ENCODE assay signal across 17 mouse cellular contexts in genomic region chr6:17793471-17793870, GRCm38 (mm10).
DNase-seq lines count a peak whose midpoint lies in the region; ATAC-seq and TF ChIP-seq lines count a peak whose summit lies in the region.
"Had no signal": no experiment of that assay in that cellular context is flagged by ENCODE, and none has a peak within 500 bp of the region (broad histone marks: within the 10 kb centered on the region; RNA-seq: fewer than 3 reads in every experiment).

No protein-coding gene starts in this region.

- no peaks in the 10 kb centered on the region for H3K36me3 ChIP-seq in liver, adult 2 months (ENCODE audit: control insufficient read depth, insufficient read depth, low read length)
- no peaks in the 10 kb centered on the region for H3K36me3 ChIP-seq in liver, embryonic 11.5 days (ENCODE audit: control insufficient read depth, insufficient read depth, low read length)
- H3K36me3 ChIP-seq: heart, embryonic 13.5 days; hindbrain, embryonic 12.5 days; limb, embryonic 15.5 days; neural tube, embryonic 12.5 days had no signal

- WGBS in liver, adult 2 months: 69% methylated on average over 3 of the region's 3 CpGs
- WGBS in liver, embryonic 11.5 days: 85% methylated on average over 3 of the region's 3 CpGs

- no peak for ATAC-seq in liver, embryonic 11.5 days (replicated peaks; ENCODE audit: low FRiP score)
- ATAC-seq: intestine, postnatal 0 days had no signal

- no peak for TF ChIP-seq CTCF in liver, adult 2 months (IDR thresholded peaks at IDR 0.05; ENCODE audit: low read depth, low read length)

- no peaks in the 10 kb centered on the region for H3K79me2 ChIP-seq in liver, adult 2 months (ENCODE audit: control insufficient read depth, insufficient read depth, low read length)

- H3K4me3 ChIP-seq in liver, adult 2 months (ENCODE audit: insufficient read depth, low read depth, low read length): no peak overlapping the region
- H3K4me3 ChIP-seq in liver, embryonic 11.5 days (ENCODE audit: low read depth, low read length): no peak overlapping the region
- H3K4me3 ChIP-seq: erythroblast, embryonic 14.5 days; gastrocnemius, adult 2 months; heart, embryonic 13.5 days; hindbrain, embryonic 12.5 days; limb, embryonic 15.5 days; neural tube, embryonic 12.5 days had no signal

- no peaks in the 10 kb centered on the region for H3K27me3 ChIP-seq in liver, adult 2 months (ENCODE audit: control insufficient read depth, insufficient read depth, low read length)
- H3K27me3 ChIP-seq in liver, embryonic 11.5 days (replicated peaks; ENCODE audit: control insufficient read depth, insufficient read depth, low read length): no peaks in the 10 kb centered on the region
- H3K27me3 ChIP-seq: heart, embryonic 13.5 days; limb, embryonic 15.5 days; neural tube, embryonic 12.5 days had no signal

- H3K9ac ChIP-seq in liver, adult 2 months (ENCODE audit: low read depth, low read length): no peak overlapping the region
- H3K9ac ChIP-seq in liver, embryonic 11.5 days (ENCODE audit: low read depth, low read length): no peak overlapping the region
- H3K9ac ChIP-seq: heart, embryonic 13.5 days; hindbrain, embryonic 12.5 days; limb, embryonic 15.5 days; neural tube, embryonic 12.5 days had no signal

- no peaks in the 10 kb centered on the region; the same call in 1 of the 2 replicates for H3K4me1 ChIP-seq in liver, adult 2 months (ENCODE audit: control insufficient read depth, insufficient read depth, low read length)
- H3K4me1 ChIP-seq in liver, embryonic 11.5 days (replicated peaks; ENCODE audit: control insufficient read depth, insufficient read depth, low read length): 0 out of 2 replicates have a peak, but pooled peaks cover 2% of the 10 kb centered on the region
- H3K4me1 ChIP-seq: limb, embryonic 15.5 days had no signal

- H3K4me2 ChIP-seq in liver, embryonic 11.5 days: no peak overlapping the region
- H3K4me2 ChIP-seq: heart, embryonic 13.5 days; hindbrain, embryonic 12.5 days; limb, embryonic 15.5 days; neural tube, embryonic 12.5 days had no signal

- H3K27ac ChIP-seq in liver, adult 2 months (replicated peaks; ENCODE audit: insufficient read depth, low read depth, low read length): no peak overlapping the region
- no peak overlapping the region for H3K27ac ChIP-seq in liver, embryonic 11.5 days (ENCODE audit: low read depth, low read length)
- H3K27ac ChIP-seq: gastrocnemius, adult 2 months; heart, embryonic 13.5 days; hindbrain, embryonic 12.5 days; limb, embryonic 15.5 days; neural tube, embryonic 12.5 days had no signal

- DNase-seq in adrenal gland, adult 2 months: peak; percentile 35
- no peak for DNase-seq in adrenal gland, adult 18-20 months (ENCODE audit: low spot score in 2 of 2)
- peak; percentile 17 to 40 for DNase-seq in heart, adult 18-20 months
- no peak for DNase-seq in heart, adult 8-10 months (ENCODE audit: low spot score)
- DNase-seq in liver, adult 2 months (ENCODE audit: extremely low read depth, low read depth, low spot score): peak; percentile 57
- DNase-seq in liver, embryonic 11.5 days (ENCODE audit: low spot score): no peak
- peak; percentile 81 for DNase-seq in fat pad, adult 2 months (ENCODE audit: extremely low read depth, low read depth, low spot score)
- no peak for DNase-seq in ovary, postnatal 10 days (ENCODE audit: low spot score)
- DNase-seq: gastrocnemius, adult 2 months; midbrain, embryonic 14.5 days; thymus, adult 2 months had no signal

- no peak for TF ChIP-seq POLR2A in liver, adult 2 months (IDR thresholded peaks at IDR 0.05; ENCODE audit: extremely low read depth, insufficient read depth, low read length)

- H3K9me3 ChIP-seq in liver, embryonic 11.5 days (ENCODE audit: control insufficient read depth, low read length): no peaks in the 10 kb centered on the region
- H3K9me3 ChIP-seq: heart, embryonic 13.5 days; hindbrain, embryonic 12.5 days; limb, embryonic 15.5 days; neural tube, embryonic 12.5 days had no signal

Comparison
In these comparisons a context has a peak if more than half of its experiments do, and no peak if none do; other contexts are left out.
1. DNase-seq: peak in adrenal gland, adult 2 months (single experiment), heart, adult 18-20 months (2 of 2), liver, adult 2 months (single experiment) and fat pad, adult 2 months (single experiment); none in adrenal gland, adult 18-20 months (0 of 2), heart, adult 8-10 months (single experiment), liver, embryonic 11.5 days (single experiment) and ovary, postnatal 10 days (single experiment).